Mouse (Mus musculus) forebrain, postnatal 0 days (tissue): ENCODE results near the gene Rgs11. TPM values are rescaled to one million over a fixed set of nuclear protein-coding genes. Genes with fewer than 3 reads are reported as not detected.
"Not testable (repeated sequence)": the region's sequence is repeated elsewhere in the genome, so short reads cannot be mapped to it uniquely, and the experiment has no call there.

Experiments
- ATAC-seq: fragments of 200-750 bp; cut with Nextera tagmentation; 2 replicates; pipeline ENCODE4 v1.8.0; 2017; ENCODE audit warnings: mild to moderate bottlenecking, moderate library complexity
- DNase-seq: peaks from one replicate; pipeline ENCODE4 v3.0.0-alpha.2; 2015
- H3K27ac ChIP-seq: fragments of 300-500 bp; sonication (generic); 2 replicates; pipeline ENCODE4 v1.5.1; 2014; ENCODE audit warnings: low read depth, mild to moderate bottlenecking, antibody characterized with exemption, low read length, moderate library complexity, mixed read lengths
- H3K27me3 ChIP-seq: fragments of 300-500 bp; sonication (generic); 2 replicates; pipeline ENCODE4 v1.6.1; 2014; ENCODE audit warnings: mild to moderate bottlenecking, low read length, mixed read lengths; ENCODE audit not compliant: insufficient read depth
- H3K36me3 ChIP-seq: fragments of 300-500 bp; sonication (generic); 2 replicates; pipeline ENCODE4 v1.6.1; 2014; ENCODE audit warnings: mild to moderate bottlenecking, moderate library complexity; ENCODE audit not compliant: insufficient read depth
- H3K4me1 ChIP-seq: fragments of 300-500 bp; sonication (generic); 2 replicates; pipeline ENCODE4 v1.6.1; 2014; ENCODE audit warnings: antibody characterized with exemption; ENCODE audit not compliant: insufficient read depth
- H3K4me2 ChIP-seq: fragments of 300-500 bp; sonication (generic); 2 replicates; pipeline ENCODE4 v1.6.1; 2014; ENCODE audit warnings: low read depth, mild to moderate bottlenecking, moderate library complexity
- H3K4me3 ChIP-seq: fragments of 300-500 bp; sonication (generic); 2 replicates; pipeline ENCODE4 v1.5.1; 2014; ENCODE audit warnings: low read depth, low read length, mixed read lengths
- H3K9ac ChIP-seq: fragments of 300-500 bp; sonication (generic); 2 replicates; pipeline ENCODE4 v1.6.1; 2014; ENCODE audit warnings: mild to moderate bottlenecking
- H3K9me3 ChIP-seq: fragments of 300-500 bp; sonication (generic); 2 replicates; pipeline ENCODE4 v1.6.1; 2016; ENCODE audit warnings: low read length
- CTCF ChIP-seq: sonication (generic); IDR thresholded peaks from 2 replicates; pipeline ENCODE4 v1.5.1; 2016; ENCODE audit warnings: antibody characterized with exemption, control low read depth, low read depth
- WGBS: fragments of 180-500 bp; shearing (Covaris S2); extraction: QIAGEN DNeasy Blood & Tissue Kit; methylation state at CpG from one replicate; pipeline ENCODE4 v1.1.7; 2014; 5-methylcytosine and 5-hydroxymethylcytosine counted together
- polyA plus RNA-seq: library from polyadenylated mRNA; unstranded; fragments of >200 nt; fragmentation: Nextera tagmentation; extraction: Ambion mirVana; gene quantifications from 2 replicates; pipeline ENCODE4 v1.2.1, GENCODE M21; 2015
- total RNA-seq: library from RNA; depleted of rRNA; stranded (reverse); fragments of >200 nt; gene quantifications from 2 replicates; pipeline ENCODE4 v1.2.3, GENCODE M21; 2014; rRNA removed

Rgs11 gene
- total RNA-seq (17.1 and 28.3 TPM in 2 replicates), polyA plus RNA-seq (7.9 and 12.5 TPM in 2 replicates)

GRCm38 (mm10) chr17:26202737-26203136 lies at the start of gene Rgs11:
Gene Rgs11 (plus strand): TSS chr17:26202951.
- peak within 1 kb of the TSS; percentile 47 for H3K9ac ChIP-seq
- H3K4me3 ChIP-seq = peak within 1 kb of the TSS; percentile 57
- no peak for DNase-seq
- H3K27ac ChIP-seq = no peak within 1 kb of the TSS
- WGBS = 2% methylated on average over 22 of the region's 22 CpGs
- H3K36me3 ChIP-seq = peaks cover 5% of the 10 kb centered on the region; the same call in 1 of the 2 replicates
- TF ChIP-seq CTCF = no peak
- H3K4me1 ChIP-seq = peaks cover 12% of the 10 kb centered on the region
- ATAC-seq = 0 out of 2 replicates have a peak, but pooled peaks have one; percentile 16
- H3K4me2 ChIP-seq = peak within 1 kb of the TSS; percentile 94
- no peaks in the 10 kb centered on the region for H3K9me3 ChIP-seq
- H3K27me3 ChIP-seq = peaks cover 19% of the 10 kb centered on the region

GRCm38 (mm10) chr17:26162736-26163135 lies 40.0 kb upstream of the Rgs11 start:
- no peak overlapping the region for H3K4me3 ChIP-seq
- 90% methylated on average over 1 of the region's 1 CpGs for WGBS
- no peak for ATAC-seq

GRCm38 (mm10) chr17:26168039-26168438 lies 34.7 kb upstream of the Rgs11 start:
- 91% methylated on average over 2 of the region's 2 CpGs for WGBS

More at GRCm38 (mm10) chr17:26162736-26163135, 40.0 kb upstream of the Rgs11 start:
- Histone ChIP-seq H3K27ac (no peak overlapping the region), H3K4me1 (no peaks in the 10 kb centered on the region), H3K27me3 (no peaks in the 10 kb centered on the region), H3K36me3 (no peaks in the 10 kb centered on the region), H3K9ac (no peak overlapping the region), H3K9me3 (no peaks in the 10 kb centered on the region), H3K4me2 (no peak overlapping the region)
- DNase-seq = no peak
- TF ChIP-seq CTCF = no peak

GRCm38 (mm10) chr17:26175248-26175647 lies 27.5 kb upstream of the Rgs11 start:
- H3K36me3 ChIP-seq = peaks cover 14% of the 10 kb centered on the region
- H3K27me3 ChIP-seq, H3K9me3 ChIP-seq, H3K4me2 ChIP-seq, H3K27ac ChIP-seq, H3K9ac ChIP-seq, ATAC-seq, DNase-seq, H3K4me3 ChIP-seq, H3K4me1 ChIP-seq: not testable (repeated sequence)
- TF ChIP-seq CTCF = 0 out of 2 replicates have a peak, but pooled peaks have one; percentile 17
- 88% methylated on average over 2 of the region's 2 CpGs for WGBS

More at GRCm38 (mm10) chr17:26168039-26168438, 34.7 kb upstream of the Rgs11 start:
- Histone ChIP-seq H3K4me2 (no peak overlapping the region), H3K4me1 (no peaks in the 10 kb centered on the region), H3K27me3 (no peaks in the 10 kb centered on the region), H3K9ac (no peak overlapping the region), H3K36me3 (no peaks in the 10 kb centered on the region), H3K27ac (no peak overlapping the region), H3K4me3 (no peak overlapping the region), H3K9me3 (no peaks in the 10 kb centered on the region)
- ATAC-seq = no peak
- TF ChIP-seq CTCF = no peak
- no peak for DNase-seq

- H3K36me3 ChIP-seq = peaks cover 15% of the 10 kb centered on the region
- no peaks in the 10 kb centered on the region for H3K4me1 ChIP-seq
- H3K4me2 ChIP-seq = no peak overlapping the region
- DNase-seq = no peak
- H3K9me3 ChIP-seq = no peaks in the 10 kb centered on the region
- no peaks in the 10 kb centered on the region for H3K27me3 ChIP-seq
- no peak for ATAC-seq
- no peak for TF ChIP-seq CTCF
- H3K27ac ChIP-seq = no peak overlapping the region
- H3K4me3 ChIP-seq = no peak overlapping the region
- H3K9ac ChIP-seq = no peak overlapping the region
Measured at GRCm38 (mm10) chr17:26178611-26179010, 24.1 kb upstream of the Rgs11 start.

- TF ChIP-seq CTCF = no peak
- ATAC-seq (no peak), DNase-seq (no peak)
- Histone ChIP-seq H3K9ac (no peak overlapping the region), H3K4me3 (no peak overlapping the region), H3K4me1 (no peaks in the 10 kb centered on the region), H3K36me3 (peaks cover 21% of the 10 kb centered on the region), H3K27ac (no peak overlapping the region), H3K27me3 (no peaks in the 10 kb centered on the region), H3K9me3 (no peaks in the 10 kb centered on the region), H3K4me2 (no peak overlapping the region)
- 85% methylated on average over 3 of the region's 3 CpGs for WGBS
Measured at GRCm38 (mm10) chr17:26181179-26181578, 21.6 kb upstream of the Rgs11 start.

GRCm38 (mm10) chr17:26187592-26187991 lies 15.2 kb upstream of the Rgs11 start:
- Histone ChIP-seq H3K4me1 (no peaks in the 10 kb centered on the region), H3K36me3 (peaks cover 76% of the 10 kb centered on the region), H3K27ac (no peak overlapping the region), H3K4me2 (no peak overlapping the region), H3K27me3 (no peaks in the 10 kb centered on the region), H3K4me3 (no peak overlapping the region), H3K9ac (no peak overlapping the region), H3K9me3 (no peaks in the 10 kb centered on the region)
- ATAC-seq (no peak), DNase-seq (no peak)
- 96% methylated on average over 5 of the region's 5 CpGs for WGBS
- TF ChIP-seq CTCF = no peak
